In genomic region chr10:66923947-66924346, GRCm38 (mm10) we compare ENCODE assay signal across 28 mouse cellular contexts.
"Had no signal": no experiment of that assay in that cellular context is flagged by ENCODE, and none has a peak within 500 bp of the region (broad histone marks: within the 10 kb centered on the region; RNA-seq: fewer than 3 reads in every experiment).

No protein-coding gene starts in this region.

- H3K4me3 ChIP-seq: left cerebral cortex, adult 2 months; limb, embryonic 10.5 days; limb, embryonic 12.5 days; limb, embryonic 13.5 days; limb, embryonic 15.5 days; liver, embryonic 12.5 days; liver, embryonic 13.5 days; liver, embryonic 15.5 days; lung, embryonic 15.5 days; megakaryocyte, embryonic 14.5 days; midbrain, embryonic 10.5 days; midbrain, embryonic 12.5 days; midbrain, embryonic 13.5 days; midbrain, embryonic 15.5 days; myocyte had no signal

- H3K9me3 ChIP-seq: limb, embryonic 10.5 days; limb, embryonic 12.5 days; limb, embryonic 13.5 days; limb, embryonic 15.5 days; liver, embryonic 12.5 days; liver, embryonic 13.5 days; liver, embryonic 15.5 days; lung, embryonic 15.5 days; megakaryocyte, embryonic 14.5 days; midbrain, embryonic 10.5 days; midbrain, embryonic 12.5 days; midbrain, embryonic 13.5 days; midbrain, embryonic 15.5 days had no signal

- H3K27ac ChIP-seq: left cerebral cortex, adult 2 months; limb, embryonic 10.5 days; limb, embryonic 12.5 days; limb, embryonic 13.5 days; limb, embryonic 15.5 days; liver, embryonic 12.5 days; liver, embryonic 13.5 days; liver, embryonic 14.5 days; liver, embryonic 15.5 days; lung, embryonic 15.5 days; macrophage; midbrain, embryonic 10.5 days; midbrain, embryonic 12.5 days; midbrain, embryonic 13.5 days; midbrain, embryonic 15.5 days had no signal

- H3K36me3 ChIP-seq: limb, embryonic 10.5 days; limb, embryonic 12.5 days; limb, embryonic 13.5 days; limb, embryonic 15.5 days; liver, embryonic 12.5 days; liver, embryonic 13.5 days; liver, embryonic 15.5 days; lung, embryonic 15.5 days; midbrain, embryonic 10.5 days; midbrain, embryonic 12.5 days; midbrain, embryonic 13.5 days; midbrain, embryonic 15.5 days had no signal

- DNase-seq: left cerebral cortex, postnatal 4 days; liver; liver, embryonic 13.5 days; liver, postnatal 0 days; lung, adult 18-20 months; lung, adult 2 months; lung, embryonic 14.5 days; lung, postnatal 10 days; lung, postnatal 14 days; lung, postnatal 36 days; lung, postnatal 4 days; midbrain, embryonic 14.5 days had no signal

- H3K27me3 ChIP-seq: limb, embryonic 12.5 days; limb, embryonic 15.5 days; liver, embryonic 15.5 days; midbrain, embryonic 12.5 days; midbrain, embryonic 13.5 days; midbrain, embryonic 15.5 days had no signal

- H3K9ac ChIP-seq: limb, embryonic 12.5 days; limb, embryonic 13.5 days; limb, embryonic 15.5 days; liver, embryonic 12.5 days; liver, embryonic 13.5 days; liver, embryonic 14.5 days; liver, embryonic 15.5 days; liver, postnatal 0 days; lung, embryonic 14.5 days; lung, embryonic 15.5 days; midbrain, embryonic 12.5 days; midbrain, embryonic 13.5 days; midbrain, embryonic 15.5 days had no signal
